Mouse (Mus musculus) mouse trophoblast stem cell (cell line): ENCODE measurements around the gene Cd68.
"Not testable (repeated sequence)": the region's sequence is repeated elsewhere in the genome, so short reads cannot be mapped to it uniquely, and the experiment has no call there.

Experiments
- in situ Hi-C, 2 experiments: fragments of 300-500 bp; cut with MseI, MboI; formaldehyde crosslinking; loops; 2 replicates in 1 of 2; 3 replicates in 1 of 2; pipeline ENCODE4 v1.15.1; 2025

Cd68 gene

DNA sequence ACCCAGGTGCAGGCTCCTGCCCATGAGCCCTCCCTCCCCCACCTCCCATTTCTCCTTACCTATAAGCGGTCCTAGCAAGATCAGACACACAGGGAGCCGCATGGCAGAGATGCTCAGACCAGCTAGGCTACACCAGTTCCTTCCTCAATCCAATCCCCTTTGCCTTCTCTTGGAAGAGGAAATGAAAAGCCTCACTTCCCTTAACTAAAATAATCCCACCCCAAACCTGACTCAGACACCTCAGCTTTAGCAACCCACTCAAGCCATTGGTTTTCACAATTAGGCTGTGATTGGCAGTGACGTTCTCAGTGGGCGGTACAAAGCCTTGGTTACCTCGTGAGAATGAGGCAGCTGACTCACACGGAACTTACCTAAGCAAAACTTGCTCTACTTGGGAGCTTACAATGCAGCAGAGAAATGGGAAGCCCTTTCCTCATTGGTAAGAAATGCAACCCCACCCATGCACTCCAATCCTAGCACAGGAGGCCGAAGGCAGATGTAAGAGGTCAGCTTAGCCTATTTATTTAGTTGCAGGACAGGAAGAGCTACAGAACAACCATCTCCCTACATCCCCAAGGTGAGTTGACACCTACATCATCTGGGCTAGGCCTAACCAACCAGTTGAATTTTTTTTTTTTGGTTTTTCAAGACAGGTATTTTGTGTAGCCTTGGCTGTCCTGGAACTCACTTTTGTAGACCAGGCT is at the start of gene Cd68:
TSS of gene Cd68 (minus strand) at position 193 of the 704 bp plus-strand sequence.
- in situ Hi-C loops: no loop called here

DNA sequence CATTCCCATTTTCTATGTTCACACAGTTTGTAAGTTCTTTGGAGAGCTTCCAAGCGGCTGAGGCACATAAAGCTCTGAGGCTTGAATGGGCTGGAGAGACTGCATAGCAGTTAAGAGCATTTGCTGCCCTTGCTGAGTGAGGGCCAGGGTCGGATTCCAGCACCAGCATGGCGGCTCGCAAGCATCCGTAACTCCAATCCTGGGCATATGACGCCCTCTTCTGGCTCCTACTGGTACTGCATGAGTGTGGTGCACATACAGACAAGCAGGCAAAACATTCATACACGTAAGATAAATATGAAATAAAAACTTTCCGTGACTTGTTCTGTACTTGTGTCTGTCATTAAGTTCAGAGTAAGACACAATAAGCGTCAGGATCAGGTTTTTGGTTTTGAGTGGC is 49.5 kb upstream of the Cd68 start:
- in situ Hi-C loops: loop anchor here in 1 of 2 experiments (5.0 kb wide), 1 partner anchor 33 kb away; the partner anchor contains the start of gene Senp3

DNA sequence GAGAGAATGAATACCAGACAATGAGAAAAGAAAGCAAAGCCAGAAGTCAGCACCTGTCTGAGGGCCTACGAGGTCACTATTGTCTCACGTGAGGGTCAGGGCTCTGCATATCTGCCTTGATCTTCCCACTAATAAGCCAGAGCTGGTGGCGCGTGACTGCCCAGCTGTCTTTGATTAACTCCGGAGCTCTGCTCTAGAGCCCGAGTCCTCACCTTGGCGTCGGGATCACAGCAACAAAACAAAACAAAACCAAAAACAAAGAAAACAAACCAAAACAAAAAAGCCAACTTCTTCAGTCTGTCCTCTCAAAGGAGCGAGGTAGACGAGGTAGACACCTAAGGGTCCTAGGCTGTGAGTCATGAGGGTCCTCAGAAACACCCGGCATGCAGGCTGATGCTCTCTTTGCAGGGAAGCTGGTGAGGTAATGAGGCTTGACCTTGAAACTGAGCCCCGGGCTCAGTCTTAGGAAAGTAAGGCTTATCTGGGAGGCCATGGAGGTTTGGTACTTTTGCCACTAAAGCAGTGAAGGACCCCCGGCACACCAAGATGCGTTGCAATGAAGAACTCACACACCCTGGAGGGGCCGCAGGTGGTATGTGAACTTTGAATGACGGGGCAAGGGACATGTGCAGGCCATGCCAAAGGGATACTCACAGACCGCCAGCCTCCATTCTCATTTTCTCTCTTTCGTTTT is 48.8 kb upstream of the Cd68 start:
- in situ Hi-C loops: loop anchor here in 1 of 2 experiments (5.0 kb wide), 1 partner anchor 32 kb away; the partner anchor contains the start of gene Senp3

DNA sequence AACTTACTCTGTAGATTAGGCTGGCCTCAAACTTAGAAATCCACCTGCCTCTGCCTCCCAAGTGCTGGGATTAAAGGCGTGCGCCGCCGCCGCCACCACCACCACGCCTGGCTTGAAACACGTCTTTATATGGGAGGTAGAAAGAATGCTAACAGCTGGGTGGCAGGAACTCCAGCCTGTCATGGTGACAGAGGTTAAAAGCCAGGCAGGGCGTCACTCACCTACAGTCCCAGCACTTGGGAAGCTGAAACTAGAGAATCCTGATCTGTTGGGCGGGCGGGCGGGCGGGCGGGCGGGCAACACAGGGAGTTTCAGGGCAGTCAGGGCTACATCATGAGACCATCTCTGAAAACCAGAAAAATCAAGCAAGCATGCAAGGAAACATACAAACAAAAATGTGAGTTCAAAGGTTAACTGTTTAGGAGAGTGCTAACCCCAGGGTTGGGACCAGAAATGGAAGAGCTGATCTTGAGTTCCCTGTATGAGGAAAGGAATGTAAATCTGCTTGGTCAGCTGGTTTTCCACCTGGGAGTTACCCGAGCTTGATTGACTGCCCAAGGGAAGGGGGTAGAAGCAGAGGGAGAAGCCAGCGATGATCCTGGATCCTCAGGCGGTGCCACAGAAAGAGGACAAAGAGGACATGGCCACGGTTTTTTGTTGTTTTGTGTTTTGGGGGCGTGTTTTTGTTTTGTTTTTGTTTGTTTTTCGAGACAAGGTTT is 47.2 kb upstream of the Cd68 start:
- in situ Hi-C loops: no loop called here

DNA sequence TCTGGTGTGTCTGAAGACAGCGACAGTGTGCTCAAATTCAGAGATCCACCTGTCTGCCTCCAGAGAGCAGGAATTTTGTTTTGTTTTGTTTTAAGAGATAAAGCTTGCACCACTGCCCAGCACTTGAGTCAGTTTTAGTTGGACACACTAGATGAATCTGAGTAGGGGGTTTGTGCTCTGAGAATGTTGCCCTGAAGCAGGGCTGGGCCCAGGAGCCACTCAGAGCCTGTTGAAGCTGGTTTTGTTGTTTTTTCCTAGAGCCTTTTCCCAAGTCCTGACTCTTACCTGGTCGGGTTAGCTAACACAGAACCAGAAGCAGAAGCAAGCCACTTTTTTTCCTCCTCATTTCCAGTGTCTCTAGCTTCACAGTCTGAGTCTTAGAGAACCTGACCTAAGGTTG is 45.1 kb upstream of the Cd68 start:
- in situ Hi-C loops: no loop called here

DNA sequence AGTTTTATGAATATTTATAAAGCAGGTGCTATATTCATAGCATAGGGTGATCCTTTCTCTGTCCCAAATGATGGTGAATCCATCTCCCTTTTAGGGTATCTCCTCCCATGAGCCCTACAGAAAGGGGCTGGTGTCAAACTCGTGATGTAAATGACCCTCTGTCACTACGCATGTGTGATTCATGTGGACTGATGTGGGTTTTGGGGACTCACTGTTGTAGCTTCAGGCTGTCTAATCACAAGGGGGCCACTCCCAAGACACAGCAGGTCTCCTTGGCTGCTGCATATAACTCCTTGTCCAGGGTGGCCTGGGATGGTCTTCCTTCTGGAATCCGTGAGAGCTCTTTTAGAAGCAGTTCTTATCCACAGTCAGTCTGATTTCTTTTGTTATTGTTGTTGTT is 44.5 kb upstream of the Cd68 start:
- in situ Hi-C loops: no loop called here

DNA sequence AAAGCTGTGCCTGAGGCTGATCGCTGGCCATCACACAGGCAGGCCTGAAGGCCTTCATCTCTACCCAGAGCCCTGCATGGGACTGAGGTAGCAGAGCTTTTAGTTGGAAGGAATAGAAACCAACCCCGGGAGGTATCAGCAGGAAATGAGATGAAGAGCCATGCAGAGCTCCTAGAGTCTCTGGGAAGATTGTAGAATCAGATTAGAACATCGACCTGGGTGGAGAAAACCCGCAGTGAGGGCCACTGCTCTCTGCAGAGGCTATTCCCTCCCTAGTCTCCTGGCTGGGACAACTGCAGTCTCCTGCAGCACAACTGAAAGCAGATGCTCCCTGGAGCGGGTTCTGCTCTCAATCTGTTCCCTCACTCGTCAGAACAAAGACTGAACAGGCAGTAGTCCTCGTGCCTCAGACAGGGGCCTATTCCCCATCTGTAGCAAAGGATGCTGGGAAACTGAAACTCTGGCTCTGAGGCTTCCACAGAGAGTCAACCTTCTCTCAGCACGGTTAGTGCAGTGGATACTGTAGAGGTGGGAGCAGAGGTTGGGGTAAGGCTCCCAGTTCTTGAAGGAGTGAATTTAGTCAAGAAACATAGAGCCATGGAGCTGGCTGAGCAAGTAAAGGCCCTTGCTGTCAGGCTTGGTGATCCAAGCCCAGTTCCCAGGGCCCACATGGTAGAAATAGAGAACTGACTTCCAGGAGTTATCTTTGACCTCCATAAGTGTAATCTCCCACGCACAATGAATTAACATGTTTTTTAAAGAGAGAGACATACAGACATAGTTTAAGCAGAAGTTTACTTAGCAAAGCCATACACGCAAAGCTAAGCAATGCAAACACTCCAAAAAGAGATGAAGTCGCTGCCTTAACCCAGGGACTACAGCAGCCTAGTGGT is 43.8 kb upstream of the Cd68 start:
- in situ Hi-C loops: no loop called here

DNA sequence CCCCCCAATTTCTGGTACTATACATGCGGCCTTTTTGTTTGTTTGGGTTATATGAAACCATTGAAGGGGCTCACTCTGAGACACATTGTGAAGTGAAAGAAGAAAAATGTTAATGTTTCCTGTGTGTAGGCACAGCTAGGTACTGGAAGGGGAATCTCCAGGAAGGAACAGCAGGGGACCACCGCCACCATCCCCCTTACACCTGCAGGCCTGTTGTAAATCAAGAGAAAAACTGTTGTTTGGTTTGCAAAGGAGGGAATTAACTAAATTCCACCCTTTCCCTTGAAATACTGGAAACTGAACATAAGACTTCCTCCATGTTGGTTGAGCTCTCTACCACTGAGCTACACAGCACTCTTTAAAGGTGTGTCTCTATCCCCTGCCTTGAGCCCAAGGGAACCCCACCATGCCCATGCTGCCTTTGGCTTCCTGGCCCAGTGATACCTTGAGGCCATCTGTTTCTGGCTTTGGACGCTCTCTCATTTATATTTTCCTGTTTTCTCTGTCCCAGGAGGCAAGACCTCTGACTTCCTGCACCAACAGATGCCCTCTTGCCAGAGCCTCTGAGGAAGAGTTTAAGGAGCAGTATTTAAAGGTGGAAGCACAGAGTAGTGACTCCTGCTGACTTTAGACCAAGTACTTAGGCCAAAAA is 42.8 kb upstream of the Cd68 start:
- in situ Hi-C loops: no loop called here

DNA sequence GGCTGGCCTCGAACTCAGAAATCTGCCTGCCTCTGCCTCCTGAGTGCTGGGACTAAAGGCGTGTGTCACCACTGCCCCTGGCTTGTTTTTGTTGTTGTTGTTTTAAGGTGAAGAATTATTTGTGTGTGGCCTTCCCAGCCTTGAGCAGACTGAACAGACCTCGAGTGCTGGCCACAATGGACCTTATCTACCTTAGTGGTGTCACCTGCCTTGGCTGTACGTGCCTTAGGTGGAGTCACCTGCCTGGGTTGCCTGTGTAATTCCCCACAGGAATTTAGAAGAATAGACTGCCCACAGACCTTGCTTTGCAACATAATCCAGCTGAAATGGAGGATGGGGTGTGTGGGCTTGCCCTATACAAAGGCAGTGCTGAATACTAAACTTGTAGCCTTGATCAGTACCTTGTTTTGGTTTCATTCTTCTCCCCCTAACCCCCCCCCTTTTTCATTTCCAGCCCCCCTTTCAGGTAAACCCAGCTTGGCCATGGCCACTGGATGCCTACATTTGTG is 42.0 kb upstream of the Cd68 start:
- in situ Hi-C loops: no loop called here

DNA sequence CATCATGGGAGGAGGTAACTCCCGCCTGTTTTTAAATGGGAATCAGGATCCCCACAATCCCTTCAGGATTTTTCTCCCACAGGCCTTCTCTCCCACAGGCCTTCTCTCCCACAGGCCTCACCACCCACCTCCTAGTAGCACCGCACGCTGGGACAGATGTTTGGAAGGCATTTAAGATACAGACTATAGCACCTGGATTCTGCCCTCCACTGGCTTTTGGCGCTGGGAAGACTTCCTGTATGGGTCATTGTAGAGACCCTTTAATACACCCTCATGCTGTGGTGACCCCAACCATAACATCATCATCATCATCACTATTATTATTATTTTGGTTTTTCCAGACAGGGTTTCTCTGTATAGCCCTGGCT is 41.5 kb upstream of the Cd68 start:
- in situ Hi-C loops: no loop called here

DNA sequence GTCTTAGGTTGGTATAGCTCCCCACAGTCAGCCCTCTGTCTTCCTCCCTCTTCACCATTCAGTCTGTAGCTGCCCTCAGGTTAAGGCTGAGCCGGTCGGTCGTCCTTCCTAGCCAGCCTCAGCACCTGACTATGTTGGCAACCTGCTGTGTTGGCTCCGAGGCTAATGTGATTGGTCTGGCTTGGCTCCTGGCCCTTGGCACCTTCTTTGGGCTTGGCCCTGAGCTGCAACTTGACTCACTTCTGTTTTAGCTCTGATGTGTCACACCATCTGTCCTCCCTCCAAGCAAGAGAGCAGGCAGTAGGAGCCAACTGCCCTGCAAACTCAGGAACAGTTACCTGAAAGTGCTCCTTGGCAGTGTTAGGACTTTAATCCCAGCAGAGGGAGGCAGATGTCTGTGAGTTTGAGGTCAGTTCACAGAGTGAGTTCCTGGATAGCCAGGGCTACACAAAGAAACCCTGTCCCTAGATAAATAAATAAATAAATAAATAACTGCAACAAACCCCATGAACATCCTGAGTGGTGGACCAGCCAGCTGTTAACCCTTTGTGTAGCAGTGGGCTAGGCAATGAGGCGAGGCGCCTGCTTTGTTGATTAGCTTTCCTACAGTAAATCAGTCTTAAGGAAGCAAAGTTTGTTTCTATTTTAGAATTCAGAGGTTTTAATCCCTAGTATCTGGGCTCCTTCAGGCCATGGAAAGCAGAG is 41.0 kb upstream of the Cd68 start:
- in situ Hi-C loops: no loop called here

DNA sequence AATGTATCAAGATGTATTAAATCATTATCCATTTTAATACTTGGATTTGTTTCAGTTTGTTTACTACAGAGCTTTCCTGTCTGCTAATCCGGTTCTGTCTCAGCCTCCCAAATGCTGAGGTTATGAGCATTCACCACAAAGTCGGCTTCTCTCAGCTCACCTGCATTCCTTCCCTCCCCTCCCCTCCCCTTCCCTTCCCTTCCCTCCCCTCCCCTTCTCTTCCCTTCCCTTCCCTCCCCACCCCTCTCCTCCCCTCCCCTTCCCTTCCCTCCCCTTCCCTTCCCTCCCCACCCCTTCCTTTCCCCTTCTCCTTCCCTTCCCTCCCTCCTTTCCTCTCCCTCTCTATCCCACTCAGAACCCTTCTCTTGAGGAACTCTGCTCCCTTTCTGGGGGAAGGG is 38.7 kb upstream of the Cd68 start:
- in situ Hi-C loops: no loop called here

DNA sequence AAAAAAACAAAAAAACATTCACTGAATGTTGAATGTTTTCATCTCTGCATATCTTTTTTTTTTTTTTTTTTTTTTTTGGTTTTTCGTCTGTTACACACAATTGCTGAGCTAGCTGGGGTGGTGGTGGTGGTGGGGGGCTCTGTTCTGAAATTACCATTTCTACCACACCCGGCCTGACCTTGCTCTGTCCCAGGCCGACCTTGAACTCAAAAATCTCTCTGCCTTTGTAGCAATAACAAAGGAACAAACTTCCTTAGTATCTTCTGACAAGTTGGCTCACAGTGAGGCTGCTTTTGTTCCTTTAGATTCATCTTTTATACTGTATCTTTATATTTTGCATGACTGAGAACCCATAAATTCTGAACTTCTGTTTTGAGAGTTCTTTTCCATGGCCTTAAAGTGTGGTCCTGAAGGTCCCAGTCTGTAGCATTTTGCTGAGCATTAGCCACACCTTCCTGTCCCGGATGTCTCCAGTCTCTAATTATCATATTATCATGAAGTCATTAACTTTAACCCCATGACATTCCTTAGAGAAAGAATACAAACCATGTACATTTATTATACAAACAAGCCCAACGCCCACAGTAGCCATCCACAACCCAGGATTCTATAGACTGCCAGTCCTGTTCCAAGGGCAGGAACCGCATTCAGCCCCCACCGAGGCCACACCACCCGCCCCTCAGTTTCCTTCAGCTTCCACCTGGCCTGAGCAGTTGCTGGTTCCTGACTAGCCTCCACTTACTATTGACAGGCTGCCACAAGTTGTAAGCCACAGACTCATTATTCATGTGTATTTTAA is 38.1 kb upstream of the Cd68 start:
- in situ Hi-C loops: no loop called here

DNA sequence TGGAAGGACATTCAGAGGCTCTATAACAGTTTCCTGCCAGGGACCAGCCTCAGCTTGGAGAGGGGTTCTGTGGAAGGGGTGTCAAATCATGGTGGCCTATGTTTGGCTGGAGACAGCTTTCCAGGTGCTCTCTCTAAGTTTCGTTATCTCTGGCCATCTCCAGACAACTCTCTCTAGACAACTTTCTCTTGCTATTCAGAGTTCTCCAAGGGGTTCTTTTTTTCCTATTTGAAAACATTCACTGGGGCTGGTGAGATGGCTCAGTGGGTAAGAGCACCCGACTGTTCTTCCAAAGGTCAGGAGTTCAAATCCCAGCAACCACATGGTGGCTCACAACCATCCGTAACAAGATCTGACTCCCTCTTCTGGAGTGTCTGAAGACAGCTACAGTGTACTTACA is 37.4 kb upstream of the Cd68 start:
- in situ Hi-C loops: not testable (repeated sequence)

DNA sequence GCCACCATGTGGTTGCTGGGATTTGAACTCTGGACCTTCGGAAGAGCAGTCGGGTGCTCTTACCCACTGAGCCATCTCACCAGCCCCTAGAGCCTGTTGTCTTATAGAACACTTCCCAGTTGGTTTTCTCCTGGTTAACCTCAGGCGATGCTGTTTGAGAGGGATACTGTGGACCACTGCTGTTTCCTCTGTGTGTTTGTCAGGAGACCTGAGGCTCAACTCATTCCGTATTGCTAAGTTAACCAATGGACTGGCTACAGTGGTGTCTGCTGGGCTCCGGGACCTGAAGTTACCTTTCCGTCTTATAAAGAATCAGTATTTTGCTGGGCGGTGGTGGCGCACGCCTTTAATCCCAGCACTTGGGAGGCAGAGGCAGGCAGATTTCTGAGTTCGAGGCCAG is 36.9 kb upstream of the Cd68 start:
- in situ Hi-C loops: not testable (repeated sequence)

DNA sequence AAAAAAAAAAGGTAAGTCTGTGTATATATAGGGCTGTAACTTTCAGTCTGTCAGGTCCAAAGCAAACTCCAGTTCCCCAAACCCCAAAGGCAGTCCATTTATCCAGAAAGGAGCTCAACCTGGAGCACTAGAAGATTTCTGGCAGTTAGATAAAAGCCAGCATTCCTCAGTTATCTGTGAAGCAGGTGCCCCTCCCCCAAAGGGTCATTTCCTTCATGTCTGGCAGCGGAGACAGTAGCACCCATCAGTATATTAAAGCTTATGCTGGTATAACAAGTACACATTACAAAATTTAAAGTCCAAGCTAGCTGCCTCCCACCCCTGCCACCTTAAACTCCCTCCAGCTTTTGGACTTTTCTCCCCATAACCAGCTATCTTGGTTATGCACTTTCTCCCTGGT is 33.6 kb upstream of the Cd68 start:
- in situ Hi-C loops: no loop called here

DNA sequence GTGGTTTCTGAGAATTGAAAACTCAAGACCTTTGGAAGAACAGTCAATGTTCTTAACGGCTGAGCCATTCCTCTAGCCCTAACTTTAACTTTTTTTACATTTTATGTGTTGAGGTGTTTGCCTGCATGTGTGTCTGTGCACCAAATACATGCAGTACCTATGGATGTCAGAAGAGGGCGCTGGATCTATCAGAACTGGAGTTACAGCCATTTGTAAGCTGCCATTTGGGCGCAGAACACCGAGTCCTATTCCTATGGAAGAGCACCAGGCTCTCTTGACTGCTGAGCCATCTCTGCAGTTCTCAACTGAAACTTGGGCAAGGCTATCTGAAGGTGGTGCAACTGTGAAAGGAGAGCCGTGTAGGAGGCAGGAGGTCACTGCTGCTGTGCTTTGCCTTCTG is 32.6 kb upstream of the Cd68 start:
- in situ Hi-C loops: no loop called here

DNA sequence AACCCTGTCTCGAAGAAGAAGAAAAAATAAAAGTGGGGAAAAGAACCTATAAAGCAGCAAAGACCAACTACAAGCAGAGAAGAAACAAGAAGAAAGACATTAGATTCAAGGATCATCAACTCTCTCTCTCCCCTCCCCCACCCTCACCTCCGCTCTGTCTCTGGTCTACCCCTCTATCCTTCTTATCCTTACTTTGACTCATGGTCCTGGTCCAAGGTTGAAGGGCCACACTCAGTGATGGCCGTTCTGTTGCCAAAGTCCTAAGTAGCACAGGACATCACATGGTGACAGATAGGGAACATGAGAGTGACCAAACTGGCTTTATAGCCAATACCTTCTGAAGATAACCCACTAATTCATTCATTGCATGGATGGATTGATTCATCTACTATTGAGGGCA is 31.4 kb upstream of the Cd68 start:
- in situ Hi-C loops: no loop called here

DNA sequence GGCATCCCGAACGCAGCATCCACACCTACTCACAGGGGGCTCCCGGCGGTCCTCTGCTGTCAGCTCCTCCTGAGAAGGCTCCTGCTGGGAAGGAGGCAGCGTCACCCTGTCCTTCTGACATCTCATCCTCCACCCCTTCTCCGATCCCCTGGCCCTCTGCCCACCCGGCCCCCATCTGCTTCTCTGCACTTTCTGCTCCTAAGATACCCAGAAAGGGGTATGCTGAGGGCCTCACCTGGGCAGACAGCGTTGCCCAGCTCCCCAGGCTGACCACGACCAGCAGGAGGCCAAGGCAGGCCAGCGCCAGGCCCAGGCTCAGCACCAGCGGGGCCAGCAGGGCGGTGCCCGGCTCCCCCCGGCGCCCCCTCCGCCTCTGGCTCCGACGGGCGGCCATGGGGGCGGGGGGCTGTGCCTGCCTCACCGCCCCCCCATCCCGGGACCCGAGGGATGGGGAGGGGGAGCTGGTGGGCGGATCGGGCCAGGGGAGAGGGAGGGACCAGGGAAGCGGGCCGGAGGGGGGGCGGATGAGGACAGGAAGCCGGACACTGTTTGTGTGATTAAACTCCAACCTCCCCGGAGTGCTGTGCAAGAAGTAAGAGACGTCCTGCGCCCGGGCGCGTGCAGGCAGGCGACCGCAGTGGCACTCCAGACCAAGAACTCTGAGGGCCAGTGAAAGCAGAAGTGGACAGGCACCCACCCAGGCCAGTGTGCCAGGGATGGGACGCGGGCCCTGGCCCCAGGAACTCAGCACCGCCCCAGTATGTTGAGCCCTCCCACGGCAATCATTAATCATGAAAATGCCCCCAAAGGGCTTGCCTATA is 29.6 kb upstream of the Cd68 start, which contains the start of the genes Tnfsf12 and Tnfsfm13:
TSS of gene Tnfsf12 (minus strand) at position 489 of the 821 bp plus-strand sequence.
TSS of gene Tnfsfm13 (minus strand) at position 738 of the 821 bp plus-strand sequence.
- in situ Hi-C loops: no loop called here
